Mouse (Mus musculus) midbrain, embryonic 16.5 days (tissue): Measurements from ENCODE around the gene Gm20388. TPM values are rescaled to one million over a fixed set of nuclear protein-coding genes. Genes with fewer than 3 reads are reported as not detected.

Experiments
- ATAC-seq: fragments of 200-750 bp; cut with Nextera tagmentation; 2 replicates; pipeline ENCODE4 v1.8.0; 2017; ENCODE audit warnings: moderate TSS enrichment
- H3K27ac ChIP-seq: fragments of 300-500 bp; sonication (generic); 2 replicates; pipeline ENCODE4 v1.5.1; 2014; ENCODE audit warnings: mild to moderate bottlenecking, low read length, mixed read lengths
- H3K27me3 ChIP-seq: fragments of 300-500 bp; sonication (generic); 2 replicates; pipeline ENCODE4 v1.6.1; 2014; ENCODE audit warnings: low read depth, low read length, mixed read lengths; ENCODE audit not compliant: control insufficient read depth, insufficient read depth
- H3K36me3 ChIP-seq: fragments of 300-500 bp; sonication (generic); 2 replicates; pipeline ENCODE4 v1.6.1; 2014; ENCODE audit warnings: mild to moderate bottlenecking, low read length, moderate library complexity, mixed read lengths; ENCODE audit not compliant: control insufficient read depth, insufficient read depth
- H3K4me1 ChIP-seq: fragments of 300-500 bp; sonication (generic); 2 replicates; pipeline ENCODE4 v1.6.1; 2014; ENCODE audit warnings: mild to moderate bottlenecking, low read length, mixed read lengths; ENCODE audit not compliant: control insufficient read depth, insufficient read depth
- H3K4me2 ChIP-seq: fragments of 300-500 bp; sonication (generic); 2 replicates; pipeline ENCODE4 v1.6.1; 2014; ENCODE audit warnings: mild to moderate bottlenecking, low read length, mixed read lengths
- H3K4me3 ChIP-seq: fragments of 300-500 bp; sonication (generic); 2 replicates; pipeline ENCODE4 v1.5.1; 2014; ENCODE audit warnings: low read depth, mild to moderate bottlenecking, low read length, moderate library complexity, mixed read lengths
- H3K9ac ChIP-seq: fragments of 300-500 bp; sonication (generic); 2 replicates; pipeline ENCODE4 v1.6.1; 2014; ENCODE audit warnings: low read depth, low read length, mixed read lengths
- H3K9me3 ChIP-seq: fragments of 300-500 bp; sonication (generic); replicated peaks from 2 replicates; pipeline ENCODE4 v1.6.1; 2014; ENCODE audit warnings: mild to moderate bottlenecking, low read length, mixed read lengths; ENCODE audit not compliant: control insufficient read depth, poor library complexity, severe bottlenecking
- WGBS: fragments of 180-500 bp; shearing (Covaris S2); extraction: QIAGEN DNeasy Blood & Tissue Kit; methylation state at CpG from one replicate; pipeline ENCODE4 v1.1.7; 2014; 5-methylcytosine and 5-hydroxymethylcytosine counted together
- polyA plus RNA-seq: library from polyadenylated mRNA; unstranded; fragments of >200 nt; fragmentation: Nextera tagmentation; extraction: Ambion mirVana; gene quantifications from 2 replicates; pipeline ENCODE4 v1.2.1, GENCODE M21; 2015

The Gm20388 gene
- polyA plus RNA-seq, 1 experiment from 2014 or later = 7.5 TPM

GRCm38 (mm10) chr8:120741815-120742530, 831.3 kb downstream of the Gm20388 start:
- H3K4me3 ChIP-seq = no peak overlapping the region
- no peaks in the 10 kb centered on the region for H3K4me1 ChIP-seq
- 95% methylated on average over 15 of the region's 15 CpGs for WGBS

GRCm38 (mm10) chr8:120743149-120743897, 832.7 kb downstream of the Gm20388 start:
- Histone ChIP-seq H3K9me3 (no peaks in the 10 kb centered on the region), H3K4me2 (no peak overlapping the region), H3K4me3 (no peak overlapping the region), H3K36me3 (no peaks in the 10 kb centered on the region), H3K27ac (no peak overlapping the region), H3K4me1 (no peaks in the 10 kb centered on the region), H3K9ac (no peak overlapping the region), H3K27me3 (no peaks in the 10 kb centered on the region)
- WGBS = 48% methylated on average over 12 of the region's 12 CpGs
- no peak for ATAC-seq

More at GRCm38 (mm10) chr8:120741815-120742530, 831.3 kb downstream of the Gm20388 start:
- H3K36me3 ChIP-seq = no peaks in the 10 kb centered on the region
- no peak for ATAC-seq
- peaks cover 4% of the 10 kb centered on the region for H3K27me3 ChIP-seq
- H3K4me2 ChIP-seq = no peak overlapping the region
- no peaks in the 10 kb centered on the region for H3K9me3 ChIP-seq
- H3K9ac ChIP-seq = no peak overlapping the region
- H3K27ac ChIP-seq = no peak overlapping the region

- Histone ChIP-seq H3K4me1 (no peaks in the 10 kb centered on the region), H3K36me3 (no peaks in the 10 kb centered on the region), H3K4me3 (no peak overlapping the region), H3K4me2 (no peak overlapping the region), H3K9ac (no peak overlapping the region), H3K27me3 (no peaks in the 10 kb centered on the region), H3K9me3 (no peaks in the 10 kb centered on the region), H3K27ac (no peak overlapping the region)
- ATAC-seq = no peak
- 58% methylated on average over 4 of the region's 4 CpGs for WGBS
Observed at GRCm38 (mm10) chr8:120743898-120744290, 833.3 kb downstream of the Gm20388 start.

GRCm38 (mm10) chr8:120744448-120744847, 833.8 kb downstream of the Gm20388 start:
- 65% methylated on average over 5 of the region's 5 CpGs for WGBS
- Histone ChIP-seq H3K27ac (no peak overlapping the region), H3K4me3 (no peak overlapping the region), H3K36me3 (no peaks in the 10 kb centered on the region), H3K27me3 (no peaks in the 10 kb centered on the region), H3K4me2 (no peak overlapping the region), H3K9ac (no peak overlapping the region), H3K9me3 (no peaks in the 10 kb centered on the region), H3K4me1 (no peaks in the 10 kb centered on the region)
- ATAC-seq = no peak

GRCm38 (mm10) chr8:120745226-120745625, 834.6 kb downstream of the Gm20388 start:
- no peak for ATAC-seq
- no peak overlapping the region for H3K4me2 ChIP-seq
- 69% methylated on average over 7 of the region's 7 CpGs for WGBS

GRCm38 (mm10) chr8:120746007-120746701, 835.5 kb downstream of the Gm20388 start:
- Histone ChIP-seq H3K27me3 (no peaks in the 10 kb centered on the region), H3K36me3 (no peaks in the 10 kb centered on the region), H3K4me1 (no peaks in the 10 kb centered on the region), H3K9me3 (no peaks in the 10 kb centered on the region), H3K9ac (no peak overlapping the region), H3K4me3 (no peak overlapping the region), H3K27ac (no peak overlapping the region), H3K4me2 (no peak overlapping the region)
- ATAC-seq = no peak
- WGBS = 66% methylated on average over 18 of the region's 18 CpGs

More at GRCm38 (mm10) chr8:120745226-120745625, 834.6 kb downstream of the Gm20388 start:
- Histone ChIP-seq H3K36me3 (no peaks in the 10 kb centered on the region), H3K27me3 (no peaks in the 10 kb centered on the region), H3K4me3 (no peak overlapping the region), H3K4me1 (no peaks in the 10 kb centered on the region), H3K9ac (no peak overlapping the region), H3K9me3 (no peaks in the 10 kb centered on the region), H3K27ac (no peak overlapping the region)

GRCm38 (mm10) chr8:120747286-120747685, 836.6 kb downstream of the Gm20388 start:
- no peak overlapping the region for H3K4me3 ChIP-seq
- ATAC-seq = no peak
- no peak overlapping the region for H3K4me2 ChIP-seq
- H3K27ac ChIP-seq = no peak overlapping the region
- no peaks in the 10 kb centered on the region for H3K27me3 ChIP-seq
- H3K4me1 ChIP-seq = no peaks in the 10 kb centered on the region
- no peaks in the 10 kb centered on the region for H3K36me3 ChIP-seq
- no peaks in the 10 kb centered on the region for H3K9me3 ChIP-seq
- 81% methylated on average over 7 of the region's 7 CpGs for WGBS
- H3K9ac ChIP-seq = no peak overlapping the region

- no peak overlapping the region for H3K4me2 ChIP-seq
- H3K4me3 ChIP-seq = no peak overlapping the region
- H3K9me3 ChIP-seq = no peaks in the 10 kb centered on the region
- no peaks in the 10 kb centered on the region for H3K27me3 ChIP-seq
- H3K4me1 ChIP-seq = no peaks in the 10 kb centered on the region
- 84% methylated on average over 9 of the region's 9 CpGs for WGBS
- ATAC-seq = no peak
- no peak overlapping the region for H3K27ac ChIP-seq
- H3K9ac ChIP-seq = no peak overlapping the region
- H3K36me3 ChIP-seq = no peaks in the 10 kb centered on the region
Observed at GRCm38 (mm10) chr8:120750616-120751015, 840.0 kb downstream of the Gm20388 start.
